Comparison of ENCODE assay signal across 24 mouse cellular contexts in genomic region chr15:36919704-36920103, GRCm38 (mm10).
"Had no signal": no experiment of that assay in that cellular context is flagged by ENCODE, and none has a peak within 500 bp of the region (broad histone marks: within the 10 kb centered on the region; RNA-seq: fewer than 3 reads in every experiment).

No protein-coding gene starts in this region.

- H3K4me3 ChIP-seq: layer of hippocampus, adult 2 months; limb, embryonic 10.5 days; limb, embryonic 13.5 days; liver, embryonic 12.5 days; liver, embryonic 15.5 days; lung, embryonic 15.5 days; megakaryocyte, embryonic 14.5 days; midbrain, embryonic 10.5 days; neural tube, embryonic 12.5 days; neural tube, embryonic 15.5 days; stomach, embryonic 15.5 days had no signal

- H3K27me3 ChIP-seq: liver, embryonic 12.5 days; liver, embryonic 15.5 days; lung, embryonic 15.5 days; neural tube, embryonic 12.5 days; neural tube, embryonic 15.5 days; stomach, embryonic 15.5 days had no signal

- DNase-seq: kidney, postnatal 25 days; layer of hippocampus, adult 9-11 months; liver; lung, adult 18-20 months; lung, postnatal 10 days; lung, postnatal 36 days; midbrain, embryonic 14.5 days; right cerebral cortex, adult 18-20 months; right cerebral cortex, postnatal 14 days; right cerebral cortex, postnatal 4 days; spleen, adult 18-20 months; thymus, postnatal 25 days had no signal

- H3K36me3 ChIP-seq: limb, embryonic 10.5 days; limb, embryonic 13.5 days; liver, embryonic 12.5 days; liver, embryonic 15.5 days; lung, embryonic 15.5 days; midbrain, embryonic 10.5 days; neural tube, embryonic 12.5 days; neural tube, embryonic 15.5 days; stomach, embryonic 15.5 days had no signal

- H3K27ac ChIP-seq: kidney, postnatal 0 days; layer of hippocampus, adult 2 months; limb, embryonic 13.5 days; liver, embryonic 12.5 days; liver, embryonic 15.5 days; lung, embryonic 15.5 days; midbrain, embryonic 10.5 days; neural tube, embryonic 12.5 days; neural tube, embryonic 15.5 days; stomach, embryonic 15.5 days had no signal

- ATAC-seq: liver, embryonic 12.5 days had no signal

- H3K4me1 ChIP-seq: midbrain, embryonic 10.5 days; neural tube, embryonic 12.5 days had no signal
